Mouse (Mus musculus): ENCODE data around the gene Tyrobp. TPM values are rescaled to one million over a fixed set of nuclear protein-coding genes. Genes with fewer than 3 reads are reported as not detected.
A peak's percentile ranks its signal among the peaks of the same experiment; 100 is the strongest.

The Tyrobp gene
- polyA plus RNA-seq, 1 experiment, result 0.91 TPM

DNA sequence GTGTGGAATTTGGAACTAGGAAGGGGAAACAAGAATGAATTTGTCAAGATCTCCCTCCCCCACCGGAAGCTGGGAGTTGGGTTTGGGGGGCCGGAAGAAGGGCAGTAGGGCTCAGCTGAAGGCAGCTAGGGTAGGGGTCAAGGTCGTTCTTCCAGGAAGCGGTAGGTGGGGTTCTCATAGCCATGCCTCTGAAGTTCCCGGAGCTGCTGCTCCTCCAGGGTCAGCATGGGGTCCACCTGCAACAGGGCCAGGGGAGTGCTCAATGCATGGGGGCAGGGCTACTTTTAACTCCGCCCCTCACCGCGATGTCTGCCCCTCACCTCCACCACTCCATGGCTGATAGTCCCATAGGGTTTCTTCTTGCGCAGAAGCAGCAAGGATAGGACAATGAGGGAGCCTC, 21.6 kb downstream of the Tyrobp start:
- Histone ChIP-seq H3K27me3 (ENCODE audit: control insufficient read depth) (peaks cover 21% of the 10 kb centered on the region), H3K4me1 (ENCODE audit: control insufficient read depth) (no peaks in the 10 kb centered on the region), H3K4me3 (replicated peaks) (no peak overlapping the region), H3K36me3 (ENCODE audit: control insufficient read depth) (no peaks in the 10 kb centered on the region), H3K9me3 (ENCODE audit: control insufficient read depth, low read length) (no peaks in the 10 kb centered on the region)
- no peak for TF ChIP-seq GATA1 (IDR thresholded peaks at IDR 0.05; ENCODE audit: low read length)
- TF ChIP-seq TAL1 (IDR thresholded peaks at IDR 0.05; ENCODE audit: low read length), result no peak

- Histone ChIP-seq H3K9me3 (ENCODE audit: control insufficient read depth, low read length) (no peaks in the 10 kb centered on the region), H3K36me3 (ENCODE audit: control insufficient read depth) (no peaks in the 10 kb centered on the region), H3K27me3 (ENCODE audit: control insufficient read depth) (peaks cover 21% of the 10 kb centered on the region), H3K4me3 (replicated peaks) (no peak overlapping the region), H3K4me1 (ENCODE audit: control insufficient read depth) (no peaks in the 10 kb centered on the region)
- TF ChIP-seq GATA1 (IDR thresholded peaks at IDR 0.05; ENCODE audit: low read length) (no peak), TAL1 (IDR thresholded peaks at IDR 0.05; ENCODE audit: low read length) (no peak)
Measured at GRCm38 (mm10) chr7:30436879-30437278, 23.3 kb downstream of the Tyrobp start.

- Histone ChIP-seq H3K36me3 (ENCODE audit: control insufficient read depth) (no peaks in the 10 kb centered on the region), H3K9me3 (ENCODE audit: control insufficient read depth, low read length) (no peaks in the 10 kb centered on the region), H3K27me3 (ENCODE audit: control insufficient read depth) (peaks cover 42% of the 10 kb centered on the region), H3K4me3 (replicated peaks) (no peak overlapping the region), H3K4me1 (ENCODE audit: control insufficient read depth) (peaks cover 4% of the 10 kb centered on the region; the same call in 1 of the 2 replicates)
- TF ChIP-seq TAL1 (IDR thresholded peaks at IDR 0.05; ENCODE audit: low read length) (no peak), GATA1 (IDR thresholded peaks at IDR 0.05; ENCODE audit: low read length) (no peak)
Measured at GRCm38 (mm10) chr7:30439734-30440133, 26.2 kb downstream of the Tyrobp start.

GRCm38 (mm10) chr7:30440697-30441096, 27.1 kb downstream of the Tyrobp start:
- peaks cover 12% of the 10 kb centered on the region for H3K4me1 ChIP-seq (ENCODE audit: control insufficient read depth)
- H3K27me3 ChIP-seq (ENCODE audit: control insufficient read depth), result peaks cover 47% of the 10 kb centered on the region
- TF ChIP-seq GATA1 (IDR thresholded peaks at IDR 0.05; ENCODE audit: low read length) (no peak), TAL1 (IDR thresholded peaks at IDR 0.05; ENCODE audit: low read length) (no peak)
- H3K9me3 ChIP-seq (ENCODE audit: control insufficient read depth, low read length), result no peaks in the 10 kb centered on the region
- no peaks in the 10 kb centered on the region for H3K36me3 ChIP-seq (ENCODE audit: control insufficient read depth)
- no peak overlapping the region for H3K4me3 ChIP-seq (replicated peaks)

- Histone ChIP-seq H3K36me3 (ENCODE audit: control insufficient read depth) (no peaks in the 10 kb centered on the region), H3K9me3 (ENCODE audit: control insufficient read depth, low read length) (peaks cover 11% of the 10 kb centered on the region), H3K4me3 (replicated peaks) (no peak overlapping the region), H3K27me3 (ENCODE audit: control insufficient read depth) (peaks cover 47% of the 10 kb centered on the region), H3K4me1 (ENCODE audit: control insufficient read depth) (peaks cover 12% of the 10 kb centered on the region)
- TF ChIP-seq TAL1 (IDR thresholded peaks at IDR 0.05; ENCODE audit: low read length), result no peak
- TF ChIP-seq GATA1 (IDR thresholded peaks at IDR 0.05; ENCODE audit: low read length), result no peak
Measured at GRCm38 (mm10) chr7:30443696-30444095, 30.1 kb downstream of the Tyrobp start.

- peaks cover 12% of the 10 kb centered on the region for H3K4me1 ChIP-seq (ENCODE audit: control insufficient read depth)
- H3K4me3 ChIP-seq (replicated peaks), result peak overlapping the region; percentile 52
- H3K36me3 ChIP-seq (ENCODE audit: control insufficient read depth), result no peaks in the 10 kb centered on the region
- peaks cover 45% of the 10 kb centered on the region for H3K27me3 ChIP-seq (ENCODE audit: control insufficient read depth)
- peaks cover 11% of the 10 kb centered on the region for H3K9me3 ChIP-seq (ENCODE audit: control insufficient read depth, low read length)
- TF ChIP-seq TAL1 (IDR thresholded peaks at IDR 0.05; ENCODE audit: low read length), result no peak
- no peak for TF ChIP-seq GATA1 (IDR thresholded peaks at IDR 0.05; ENCODE audit: low read length)
Measured at GRCm38 (mm10) chr7:30444154-30444970, 30.8 kb downstream of the Tyrobp start.

DNA sequence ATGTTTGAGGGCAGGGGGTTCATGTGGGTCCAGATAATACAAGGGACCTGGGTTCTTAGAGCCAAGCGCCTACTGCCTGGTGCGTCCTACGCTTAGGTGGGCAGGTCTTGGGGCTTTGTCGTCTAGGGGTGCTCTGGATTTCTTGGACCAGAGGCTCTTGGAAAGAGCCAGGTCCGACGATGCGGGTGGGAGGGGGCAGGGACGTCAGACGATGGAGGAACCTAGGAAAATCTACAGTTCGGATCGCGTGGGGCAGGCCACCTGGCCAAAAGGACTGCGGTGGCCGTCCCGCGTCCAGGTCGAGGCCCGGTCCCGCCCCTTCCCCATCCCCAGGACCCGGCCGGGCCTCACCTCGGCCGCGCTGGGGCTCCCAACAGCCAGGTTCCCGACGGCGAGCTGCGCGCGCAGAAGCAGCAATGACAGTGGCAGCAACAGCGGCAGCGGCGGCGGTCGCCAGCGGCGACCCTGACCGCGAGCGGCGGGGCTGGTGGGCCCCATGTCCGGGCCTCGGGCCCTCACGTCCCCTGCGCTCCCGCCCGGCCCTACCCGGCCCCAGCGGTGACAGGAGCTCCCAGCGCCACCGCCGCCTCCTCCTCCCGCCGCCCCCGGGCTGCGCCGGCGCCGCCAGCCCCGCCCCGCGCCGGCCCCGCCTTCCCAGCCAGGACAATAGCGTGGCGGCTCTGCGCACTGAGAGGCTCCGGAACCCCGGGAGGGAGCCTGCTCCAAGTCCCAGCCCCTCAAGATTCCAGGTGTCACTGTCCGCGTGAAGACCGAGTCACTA, 31.6 kb downstream of the Tyrobp start, which contains the start of gene Aplp1:
TSS of gene Aplp1 (minus strand) at position 565 of the 781 bp plus-strand sequence.
- TF ChIP-seq TAL1 (IDR thresholded peaks at IDR 0.05; ENCODE audit: low read length) (no peak), GATA1 (IDR thresholded peaks at IDR 0.05; ENCODE audit: low read length) (no peak)
- Histone ChIP-seq H3K27me3 (ENCODE audit: control insufficient read depth) (peaks cover 42% of the 10 kb centered on the region), H3K9me3 (ENCODE audit: control insufficient read depth, low read length) (peaks cover 11% of the 10 kb centered on the region), H3K36me3 (ENCODE audit: control insufficient read depth) (no peaks in the 10 kb centered on the region), H3K4me1 (ENCODE audit: control insufficient read depth) (peaks cover 12% of the 10 kb centered on the region), H3K4me3 (replicated peaks) (peak within 1 kb of the TSS; percentile 52)

GRCm38 (mm10) chr7:30450241-30450640, 36.7 kb downstream of the Tyrobp start:
- H3K27me3 ChIP-seq (ENCODE audit: control insufficient read depth), result peaks cover 47% of the 10 kb centered on the region
- H3K4me1 ChIP-seq (ENCODE audit: control insufficient read depth), result peaks cover 16% of the 10 kb centered on the region
- peaks cover 11% of the 10 kb centered on the region for H3K9me3 ChIP-seq (ENCODE audit: control insufficient read depth, low read length)
- H3K36me3 ChIP-seq (ENCODE audit: control insufficient read depth), result no peaks in the 10 kb centered on the region
- no peak overlapping the region for H3K4me3 ChIP-seq (replicated peaks)
- TF ChIP-seq TAL1 (IDR thresholded peaks at IDR 0.05; ENCODE audit: low read length) (no peak), GATA1 (IDR thresholded peaks at IDR 0.05; ENCODE audit: low read length) (no peak)

GRCm38 (mm10) chr7:30453327-30453726, 39.8 kb downstream of the Tyrobp start:
- H3K4me3 ChIP-seq (replicated peaks), result no peak overlapping the region

More at GRCm38 (mm10) chr7:30453327-30453726, 39.8 kb downstream of the Tyrobp start:
- no peaks in the 10 kb centered on the region for H3K36me3 ChIP-seq (ENCODE audit: control insufficient read depth)
- TF ChIP-seq TAL1 (IDR thresholded peaks at IDR 0.05; ENCODE audit: low read length) (no peak), GATA1 (IDR thresholded peaks at IDR 0.05; ENCODE audit: low read length) (no peak)
- H3K27me3 ChIP-seq (ENCODE audit: control insufficient read depth), result peaks cover 63% of the 10 kb centered on the region
- peaks cover 12% of the 10 kb centered on the region for H3K4me1 ChIP-seq (ENCODE audit: control insufficient read depth)
- no peaks in the 10 kb centered on the region for H3K9me3 ChIP-seq (ENCODE audit: control insufficient read depth, low read length)

Measured in erythroblast, embryonic 14.5 days (primary cell).